Mouse (Mus musculus): Measurements from ENCODE around the gene Arhgef15.

DNA sequence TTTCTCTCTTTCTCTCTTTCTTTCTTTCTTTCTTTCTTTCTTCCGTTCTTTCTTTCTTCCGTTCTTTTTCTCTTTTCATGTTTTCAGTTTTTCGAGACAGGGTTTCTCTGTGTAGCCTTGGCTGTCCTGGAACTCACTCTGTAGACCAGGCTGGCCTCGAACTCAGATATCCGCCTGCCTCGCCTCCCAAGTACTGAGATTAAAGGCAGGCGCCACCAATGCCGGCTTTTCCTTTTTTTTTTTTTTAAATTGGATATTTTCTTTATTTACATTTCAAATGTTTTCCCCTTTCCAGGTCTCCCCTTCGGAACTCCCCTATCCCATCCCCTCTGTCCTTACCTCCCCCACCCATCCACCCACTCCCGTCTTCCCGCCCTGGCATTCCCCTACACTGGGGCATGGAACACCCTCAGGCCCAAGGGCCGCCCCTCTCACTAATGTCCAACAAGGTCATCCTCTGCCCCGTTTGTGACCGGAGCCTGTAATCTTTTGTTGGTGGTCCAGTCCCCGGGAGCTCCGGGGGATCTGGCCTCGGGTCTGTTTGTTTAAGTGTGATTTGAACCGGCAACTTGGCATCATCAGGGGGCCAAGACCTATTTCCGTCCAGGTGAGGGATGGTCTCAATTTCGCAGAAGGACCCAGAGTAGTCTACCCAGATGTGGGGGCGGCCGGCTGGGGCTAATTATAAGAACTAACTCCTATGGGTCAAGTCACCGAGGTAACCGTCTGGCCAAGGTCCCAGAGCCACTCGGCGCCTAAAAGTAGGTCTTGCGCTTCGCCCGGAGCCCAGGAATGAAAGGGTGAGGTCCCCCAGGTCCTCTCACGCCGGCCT is 56.5 kb downstream of the Arhgef15 start:
- TF ChIP-seq POLR2A (IDR thresholded peaks at IDR 0.05; ENCODE audit: insufficient read length, low read depth) (no peak), USF1 (IDR thresholded peaks at IDR 0.05; ENCODE audit: low read depth) (no peak), TCF12 (IDR thresholded peaks at IDR 0.05; ENCODE audit: insufficient read depth, poor library complexity, severe bottlenecking) (no peak), MAX (IDR thresholded peaks at IDR 0.05; ENCODE audit: low read depth) (no peak), POLR2AphosphoS2 (IDR thresholded peaks at IDR 0.05; ENCODE audit: insufficient read length, low read depth) (no peak), MYOG (IDR thresholded peaks at IDR 0.05; ENCODE audit: control insufficient read depth in 1 of 3, insufficient read depth in 1 of 3, insufficient read length in 2 of 3, low read depth in 2 of 3) (no peak), MYOD1 (IDR thresholded peaks at IDR 0.05; ENCODE audit: control insufficient read depth in 1 of 3, insufficient read length in 2 of 3, low read depth in 2 of 3) (no peak), E2F4 (IDR thresholded peaks at IDR 0.05; ENCODE audit: insufficient read depth) (no peak), TCF3 (IDR thresholded peaks at IDR 0.05; ENCODE audit: insufficient read length, low read depth) (no peak), CEBPB (IDR thresholded peaks at IDR 0.05; ENCODE audit: insufficient read depth, poor library complexity, severe bottlenecking) (no peak), SRF (IDR thresholded peaks at IDR 0.05; ENCODE audit: control insufficient read depth, insufficient read length, low read depth) (no peak), REST (IDR thresholded peaks at IDR 0.05; ENCODE audit: insufficient read depth, insufficient read length) (no peak)
